Mouse (Mus musculus): ENCODE measurements around the gene Klhl22. TPM values are rescaled to one million over a fixed set of nuclear protein-coding genes. Genes with fewer than 3 reads are reported as not detected.

The Klhl22 gene
- polyA plus RNA-seq, 2 experiments from 2014 or later, result 11.8 to 16.3 TPM

GRCm38 (mm10) chr16:17802839-17803674 lies 43.6 kb downstream of the Klhl22 start:
- ATAC-seq, result no peak

DNA sequence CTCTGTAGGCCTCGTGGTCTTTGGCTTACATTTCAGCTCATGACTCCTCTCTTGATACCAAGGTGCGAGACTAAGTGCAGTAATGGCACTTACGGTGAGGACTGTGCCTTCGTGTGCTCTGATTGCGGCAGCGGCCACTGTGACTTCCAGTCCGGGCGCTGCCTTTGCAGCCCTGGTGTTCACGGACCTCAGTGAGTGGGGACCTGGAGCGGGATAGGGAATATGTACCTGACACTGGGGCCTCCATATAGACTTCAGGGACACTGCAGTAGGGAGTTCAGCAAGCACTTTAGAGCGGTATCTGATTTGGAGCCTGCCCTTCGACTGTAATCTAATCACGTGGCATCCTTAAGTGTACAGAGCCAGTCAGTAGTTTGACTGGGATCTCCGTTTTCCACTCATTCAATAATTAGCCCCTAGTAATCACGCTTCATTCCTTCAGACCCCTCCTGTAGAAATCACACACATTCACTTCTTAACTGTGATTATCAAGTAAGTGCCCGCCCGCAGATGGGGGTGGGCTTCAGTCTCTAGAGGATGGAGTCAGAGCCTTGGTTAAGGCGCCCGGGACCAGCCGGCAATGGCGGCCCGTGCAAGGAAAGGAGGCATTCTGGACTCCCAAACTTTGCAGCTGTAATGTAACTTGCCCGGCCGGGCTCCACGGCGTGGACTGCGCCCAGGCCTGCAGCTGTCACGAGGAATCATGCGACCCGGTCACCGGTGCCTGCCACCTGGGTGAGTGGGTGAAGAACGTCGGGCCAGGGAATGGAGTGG lies 44.4 kb downstream of the Klhl22 start:
- ATAC-seq, result no peak

DNA sequence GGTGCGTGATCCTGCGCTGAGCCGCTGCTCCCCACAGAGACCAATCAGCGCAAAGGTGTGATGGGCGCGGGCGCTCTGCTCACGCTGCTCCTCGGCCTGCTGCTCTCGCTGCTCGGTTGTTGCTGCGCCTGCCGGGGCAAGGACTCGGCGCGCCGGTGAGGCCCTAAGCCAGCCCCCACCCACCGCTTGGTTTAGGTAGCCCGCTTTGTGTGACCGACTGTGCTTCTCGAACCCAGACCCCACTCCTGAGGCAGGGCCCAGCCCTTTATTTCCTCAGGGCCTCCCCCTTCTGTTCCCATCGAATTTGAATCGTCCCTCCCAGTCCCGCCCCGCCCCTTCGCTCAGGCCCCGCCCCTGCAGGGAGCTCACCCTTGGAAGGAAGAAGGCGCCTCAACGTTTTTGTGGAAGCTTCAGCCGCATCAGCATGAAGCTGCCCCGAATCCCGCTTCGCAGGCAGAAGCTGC lies 45.1 kb downstream of the Klhl22 start:
- no peak for ATAC-seq

- no peak for ATAC-seq
These were observed 45.6 kb downstream of the Klhl22 start for GRCm38 (mm10) chr16:17804982-17805381.

GRCm38 (mm10) chr16:17806581-17807191 lies 47.3 kb downstream of the Klhl22 start:
- ATAC-seq, result peak; percentile 9

- peak; percentile 94 for ATAC-seq
These were observed 48.0 kb downstream of the Klhl22 start for GRCm38 (mm10) chr16:17807192-17808009.

GRCm38 (mm10) chr16:17809125-17809524 lies 49.7 kb downstream of the Klhl22 start:
- ATAC-seq, result no peak

DNA sequence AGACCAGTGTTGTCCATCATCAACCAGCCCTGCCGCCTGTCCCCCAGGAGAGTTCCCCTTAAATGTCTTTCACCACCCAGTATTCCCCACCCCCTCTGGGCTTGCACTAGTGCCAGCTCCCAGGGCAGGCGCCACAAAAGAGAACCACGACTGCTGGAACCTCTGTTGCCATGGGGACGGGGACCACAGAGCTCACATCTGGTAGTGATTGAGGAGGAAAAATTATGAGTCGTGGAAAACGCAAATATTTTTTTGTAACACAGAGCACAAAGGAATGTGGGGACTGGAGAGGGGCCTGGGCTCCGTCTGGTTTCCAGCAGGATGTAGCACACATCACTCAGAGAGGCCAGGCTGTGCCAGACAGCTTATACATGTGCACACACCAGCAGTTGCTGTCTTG lies 50.3 kb downstream of the Klhl22 start:
- ATAC-seq, result no peak

DNA sequence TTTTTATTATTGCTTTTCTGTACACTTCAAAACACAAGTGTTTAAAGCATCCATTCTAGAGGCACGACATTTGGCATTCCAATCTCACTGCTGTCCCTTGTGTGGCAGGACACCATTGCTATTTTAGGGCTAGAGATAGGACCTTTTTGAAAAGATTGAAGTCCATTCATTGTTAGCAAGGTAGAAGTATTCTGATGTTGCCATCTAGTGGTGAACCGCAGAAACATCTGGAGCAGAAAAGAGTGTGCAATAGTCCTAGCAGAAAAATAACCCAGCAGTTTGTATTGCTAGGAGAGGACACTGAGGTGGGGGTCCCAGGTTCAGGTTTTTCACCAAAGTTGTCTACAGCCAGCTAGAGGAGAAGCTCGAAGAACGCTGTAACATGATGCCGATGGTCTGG lies 52.7 kb downstream of the Klhl22 start:
- ATAC-seq, result peak; percentile 33

DNA sequence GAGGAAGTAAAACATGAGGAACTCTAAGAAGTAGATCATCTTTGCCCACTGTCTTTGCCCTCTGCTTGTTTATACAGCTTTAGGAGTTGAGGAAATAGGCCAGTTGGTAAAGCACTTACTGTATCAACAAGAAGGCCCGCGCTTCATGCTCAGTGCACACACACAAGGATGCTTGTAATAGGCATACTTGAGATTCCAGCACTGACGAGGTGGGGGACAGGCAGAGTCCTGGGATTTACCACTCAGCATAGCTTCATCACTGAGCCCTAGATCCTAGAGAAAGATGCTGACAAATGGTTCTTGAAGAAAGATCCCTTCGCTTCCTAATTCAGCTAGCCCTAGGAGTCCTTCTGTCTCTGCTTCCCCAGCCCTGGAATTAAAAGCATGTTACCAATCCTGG lies 53.8 kb downstream of the Klhl22 start:
- no peak for ATAC-seq

DNA sequence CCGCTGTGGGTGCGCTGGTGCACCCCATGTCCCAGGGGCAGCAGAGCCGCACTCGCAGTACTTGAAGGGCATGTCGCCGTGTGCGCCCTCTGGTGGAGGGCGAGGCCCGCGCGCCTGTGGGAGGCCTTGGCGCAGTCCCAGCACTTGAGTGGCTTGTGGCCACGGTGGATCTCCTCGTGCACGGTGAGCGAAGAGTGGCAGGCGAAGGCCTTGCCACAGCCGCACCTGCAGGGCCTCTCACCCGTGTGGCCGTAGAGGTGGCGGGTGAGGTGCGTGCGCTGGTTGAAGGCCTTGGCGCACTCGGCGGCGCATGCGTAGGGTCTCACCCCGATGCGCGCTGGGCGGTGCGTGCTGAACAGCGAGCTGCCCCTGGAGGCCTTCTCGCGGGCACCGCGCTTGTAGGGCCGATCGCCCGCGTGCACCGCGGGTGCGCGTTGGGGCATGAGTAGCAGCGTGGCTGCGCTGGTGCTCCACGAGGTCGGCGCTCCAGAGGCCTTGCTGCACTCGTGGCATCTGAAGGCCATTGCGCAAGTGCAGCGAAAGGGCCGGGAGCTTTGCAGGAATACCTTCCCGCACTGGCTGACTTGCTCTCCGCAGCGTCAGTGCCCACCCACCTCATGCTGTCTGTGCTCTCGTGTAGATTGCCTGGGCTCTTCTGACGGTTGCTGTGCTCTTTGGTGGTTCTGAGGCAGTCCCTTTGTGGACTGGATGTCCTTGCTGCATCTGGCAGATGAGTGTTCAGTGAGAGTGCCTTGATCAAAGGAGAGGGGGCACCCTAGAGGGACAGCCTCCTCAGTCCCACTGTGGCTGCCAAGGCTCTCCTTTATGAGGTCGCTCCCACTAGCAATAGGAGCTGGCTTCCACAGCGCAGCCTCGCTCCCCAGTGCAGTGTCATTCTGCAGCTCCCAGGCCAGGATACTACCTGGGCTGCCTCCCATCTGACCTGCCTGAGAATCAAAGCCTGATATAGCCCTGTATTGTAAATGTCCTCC lies 56.3 kb downstream of the Klhl22 start:
- ATAC-seq, result peak; percentile 78

DNA sequence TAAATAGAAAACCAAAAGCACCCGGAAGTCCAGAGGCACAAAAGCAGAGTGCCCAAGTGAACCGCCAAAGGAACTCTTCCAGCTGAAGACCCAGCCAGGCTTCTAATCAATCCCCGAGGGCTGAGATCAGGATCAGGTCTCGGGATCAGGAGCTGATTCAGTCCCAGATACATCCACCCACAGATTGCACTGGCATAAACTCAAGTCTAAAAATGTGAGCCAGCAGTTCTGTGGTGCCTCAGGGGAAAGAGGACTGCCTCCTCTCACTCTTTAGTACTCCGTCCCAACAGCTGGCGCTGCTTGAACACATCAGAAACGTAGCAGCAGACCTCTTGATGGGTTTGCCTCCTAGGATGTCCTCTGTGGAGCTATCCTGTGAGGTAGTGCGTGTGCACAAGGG lies 57.1 kb downstream of the Klhl22 start:
- ATAC-seq, result no peak

- ATAC-seq, result no peak
These were observed 67.1 kb downstream of the Klhl22 start for GRCm38 (mm10) chr16:17826500-17826899.

GRCm38 (mm10) chr16:17828229-17828628 lies 68.8 kb downstream of the Klhl22 start:
- ATAC-seq, result no peak

DNA sequence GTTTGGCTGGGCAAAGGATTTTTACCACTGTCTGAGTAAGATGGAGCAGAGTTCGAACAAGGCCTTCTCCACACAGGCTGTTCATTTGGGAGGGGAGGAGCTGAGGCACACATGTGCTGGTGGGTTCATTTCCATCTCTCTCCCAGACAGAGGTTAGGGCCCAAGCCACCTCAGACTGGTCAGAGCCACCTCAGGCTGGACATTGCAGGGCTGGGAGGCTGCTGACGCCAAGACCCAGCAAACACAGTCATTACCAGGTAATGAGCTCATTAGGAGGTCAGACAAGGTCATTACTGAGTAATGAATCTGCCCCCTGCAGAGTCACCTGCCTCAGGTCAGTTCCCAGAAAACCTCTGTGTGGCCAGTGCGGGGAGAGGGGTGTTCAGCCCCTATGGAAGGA lies 69.4 kb downstream of the Klhl22 start:
- ATAC-seq, result no peak

GRCm38 (mm10) chr16:17830385-17831178 lies 71.2 kb downstream of the Klhl22 start:
- no peak for ATAC-seq

GRCm38 (mm10) chr16:17831781-17832180 lies 72.4 kb downstream of the Klhl22 start:
- no peak for ATAC-seq

- no peak for ATAC-seq
These were observed 73.4 kb downstream of the Klhl22 start, which contains the start of gene B830017H08Rik for GRCm38 (mm10) chr16:17832821-17833220. TSS of gene B830017H08Rik (plus strand) at chr16:17833121.

DNA sequence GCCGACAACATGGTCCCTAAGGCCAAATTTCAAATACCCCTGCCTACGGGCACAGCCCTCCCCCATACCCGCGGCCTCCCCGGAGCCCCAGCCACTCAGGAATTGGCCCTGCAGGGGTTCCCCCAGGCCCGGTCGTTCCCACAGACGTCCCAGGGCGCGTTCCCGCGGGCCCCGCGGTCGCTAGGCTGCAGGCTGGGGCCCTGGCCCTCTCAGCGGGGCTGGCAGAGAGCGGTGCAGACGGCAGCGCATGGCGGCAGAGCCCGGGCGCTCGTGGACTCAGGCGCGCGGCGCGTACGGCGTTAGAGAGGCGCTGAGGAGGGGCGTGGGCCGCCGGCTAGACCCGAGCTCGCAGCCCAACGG lies 73.9 kb downstream of the Klhl22 start:
- ATAC-seq, result no peak

DNA sequence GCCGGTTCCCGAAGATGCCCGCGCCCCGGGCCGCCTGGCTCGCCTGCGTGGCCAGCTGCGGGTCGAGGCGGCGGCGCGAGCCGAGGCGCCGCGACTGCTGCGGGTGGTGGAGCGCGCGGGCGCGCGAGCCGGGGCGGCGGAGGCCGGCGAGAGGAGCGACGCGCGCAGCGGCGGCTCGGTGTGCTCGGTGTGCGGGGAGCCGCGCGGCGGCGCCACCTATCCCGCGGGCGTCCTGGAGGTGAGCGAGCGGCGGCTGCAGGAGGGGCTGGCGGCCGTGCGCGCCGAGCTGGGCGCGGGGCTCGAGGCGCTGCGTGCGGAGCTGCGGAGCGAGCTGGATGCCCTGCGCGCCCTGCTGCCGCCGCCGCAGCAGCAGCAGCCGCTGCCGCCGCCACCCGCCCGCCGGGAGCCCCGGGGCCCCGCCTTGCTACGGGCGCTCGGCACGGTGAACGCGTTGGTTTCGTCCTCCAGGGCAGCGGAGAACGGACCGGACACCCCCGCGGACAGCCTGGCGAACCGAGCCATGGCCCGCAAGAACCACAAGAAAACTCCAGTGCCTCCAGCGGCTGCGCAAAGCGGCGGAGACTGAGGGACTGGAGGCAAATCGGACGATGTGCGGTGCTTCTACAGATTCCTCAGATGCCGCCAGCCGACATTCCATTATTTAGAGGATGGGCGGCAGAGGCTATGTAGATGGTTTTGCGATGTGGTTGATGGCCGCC lies 74.4 kb downstream of the Klhl22 start:
- ATAC-seq, result no peak

All from activated CD4-positive, CD25-positive, alpha-beta regulatory T cell, adult 4 months (primary cell).